Mouse (Mus musculus) heart, embryonic 14.5 days (tissue): ENCODE measurements around the gene Cnmd. TPM values are rescaled to one million over a fixed set of nuclear protein-coding genes. Genes with fewer than 3 reads are reported as not detected.

ENCODE experiments used
- ATAC-seq: fragments of 200-750 bp; cut with Nextera tagmentation; 2 replicates; pipeline ENCODE4 v1.8.0; 2017; ENCODE audit warnings: low read depth, moderate TSS enrichment; ENCODE audit not compliant: insufficient number of reproducible peaks, insufficient read depth, low FRiP score
- H3K27ac ChIP-seq, 2 experiments: fragments of 200-500 bp in 1 of 2; fragments of 300-500 bp in 1 of 2; sonication (generic) in 1 of 2; replicated peaks in 1 of 2; 2 replicates each; pipeline ENCODE4 v1.5.1; 2012 to 2014; ENCODE audit warnings: low read depth in 2 of 2, low read length in 2 of 2, control low read depth in 1 of 2, mild to moderate bottlenecking in 1 of 2, mixed read lengths in 1 of 2; ENCODE audit not compliant: control insufficient read depth in 1 of 2, insufficient read depth in 1 of 2
- H3K27me3 ChIP-seq: fragments of 300-500 bp; sonication (generic); 2 replicates; pipeline ENCODE4 v1.6.1; 2014; ENCODE audit warnings: mild to moderate bottlenecking, low read length, control low read depth; ENCODE audit not compliant: control insufficient read depth, insufficient read depth
- H3K36me3 ChIP-seq: fragments of 300-500 bp; sonication (generic); 2 replicates; pipeline ENCODE4 v1.6.1; 2014; ENCODE audit warnings: mild to moderate bottlenecking, control low read depth, low read length, mixed read lengths; ENCODE audit not compliant: control insufficient read depth, insufficient read depth
- H3K4me1 ChIP-seq, 2 experiments: fragments of 200-500 bp in 1 of 2; fragments of 300-500 bp in 1 of 2; sonication (generic) in 1 of 2; 2 replicates each; pipeline ENCODE4 v1.6.1; 2012 to 2014; ENCODE audit warnings: low read length in 2 of 2, control low read depth in 1 of 2, mixed read lengths in 1 of 2; ENCODE audit not compliant: control insufficient read depth in 2 of 2, insufficient read depth in 2 of 2
- H3K4me2 ChIP-seq: fragments of 300-500 bp; sonication (generic); 2 replicates; pipeline ENCODE4 v1.6.1; 2014; ENCODE audit warnings: mild to moderate bottlenecking, low read length
- H3K4me3 ChIP-seq, 2 experiments: fragments of 200-500 bp in 1 of 2; fragments of 300-500 bp in 1 of 2; sonication (generic) in 1 of 2; 2 replicates each; pipeline ENCODE4 v1.5.1; 2012 to 2014; ENCODE audit warnings: low read length in 2 of 2, mild to moderate bottlenecking in 2 of 2, control low read depth in 1 of 2, low read depth in 1 of 2, moderate library complexity in 1 of 2; ENCODE audit not compliant: control insufficient read depth in 1 of 2, insufficient read depth in 1 of 2
- H3K9ac ChIP-seq: fragments of 300-500 bp; sonication (generic); 2 replicates; pipeline ENCODE4 v1.6.1; 2014; ENCODE audit warnings: mild to moderate bottlenecking, low read length
- H3K9me3 ChIP-seq: fragments of 300-500 bp; sonication (generic); 2 replicates; pipeline ENCODE4 v1.6.1; 2016; ENCODE audit warnings: low read length, control low read depth; ENCODE audit not compliant: control insufficient read depth
- WGBS: fragments of 180-500 bp; shearing (Covaris S2); extraction: QIAGEN DNeasy Blood & Tissue Kit; methylation state at CpG from one replicate; pipeline ENCODE4 v1.1.7; 2014; 5-methylcytosine and 5-hydroxymethylcytosine counted together
- polyA plus RNA-seq: library from polyadenylated mRNA; unstranded; fragments of >200 nt; fragmentation: Nextera tagmentation; extraction: Ambion mirVana; gene quantifications from 2 replicates; pipeline ENCODE4 v1.2.1, GENCODE M21; 2014

The Cnmd gene
- polyA plus RNA-seq, 1 experiment from 2014 or later, result 3.8 TPM

- peak overlapping the region; percentile 71 for H3K4me2 ChIP-seq
- ATAC-seq, result peak; percentile 69; the same call in 1 of the 2 replicates
- H3K27ac ChIP-seq, result no peak overlapping the region
- WGBS, result 17% methylated on average over 33 of the region's 33 CpGs
- H3K4me3 ChIP-seq, result peak overlapping the region; percentile 25 to 46
- no peaks in the 10 kb centered on the region for H3K36me3 ChIP-seq
- H3K27me3 ChIP-seq, result peaks cover 19% of the 10 kb centered on the region; the same call in 1 of the 2 replicates
- no peaks in the 10 kb centered on the region for H3K9me3 ChIP-seq
- H3K9ac ChIP-seq, result peak overlapping the region; percentile 42; the same call in 1 of the 2 replicates
- H3K4me1 ChIP-seq, result peaks cover 7 to 9% of the 10 kb centered on the region in 2 experiments
Observed at GRCm38 (mm10) chr14:79661005-79661917, 709 bp downstream of the Cnmd start.

DNA sequence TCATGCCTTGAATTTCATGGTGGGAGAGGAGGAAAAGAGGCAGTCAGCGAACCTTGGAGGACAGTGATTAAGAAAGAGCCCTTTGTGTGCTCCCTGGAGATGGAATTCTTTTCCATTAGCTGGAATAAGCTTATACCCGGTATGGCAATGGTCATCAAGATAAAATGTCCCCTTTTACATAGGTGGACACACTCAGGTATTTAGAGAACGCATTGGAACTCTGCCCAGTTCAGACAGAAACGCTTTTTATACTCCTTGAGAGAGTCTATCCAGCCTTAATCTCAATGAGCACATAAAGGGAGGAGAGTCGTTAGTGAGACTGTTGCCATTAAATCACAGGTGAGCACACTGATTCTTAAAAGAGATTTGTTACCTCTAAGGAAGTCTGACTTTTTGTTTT, 1.5 kb downstream of the Cnmd start:
- peak overlapping the region; percentile 42; the same call in 1 of the 2 replicates for H3K9ac ChIP-seq
- peaks cover 7 to 9% of the 10 kb centered on the region in 2 experiments for H3K4me1 ChIP-seq
- H3K27me3 ChIP-seq, result peaks cover 19% of the 10 kb centered on the region; the same call in 1 of the 2 replicates
- no peaks in the 10 kb centered on the region for H3K36me3 ChIP-seq
- H3K27ac ChIP-seq, result no peak overlapping the region
- no peak overlapping the region for H3K4me3 ChIP-seq
- peak overlapping the region; percentile 71; the same call in 1 of the 2 replicates for H3K4me2 ChIP-seq
- no peaks in the 10 kb centered on the region for H3K9me3 ChIP-seq
- ATAC-seq, result no peak
- 40% methylated on average over 5 of the region's 5 CpGs for WGBS

GRCm38 (mm10) chr14:79658748-79659508, 3.0 kb downstream of the Cnmd start:
- no peak overlapping the region for H3K4me3 ChIP-seq
- no peaks in the 10 kb centered on the region for H3K36me3 ChIP-seq
- H3K4me2 ChIP-seq, result no peak overlapping the region
- H3K9ac ChIP-seq, result no peak overlapping the region
- H3K9me3 ChIP-seq, result no peaks in the 10 kb centered on the region
- H3K27me3 ChIP-seq, result peaks cover 19% of the 10 kb centered on the region; the same call in 1 of the 2 replicates
- ATAC-seq, result no peak
- 78% methylated on average over 6 of the region's 6 CpGs for WGBS
- 0 out of 4 replicates have a peak overlapping the region, but pooled peaks of 1 of the 2 experiments have one; percentile 19 for H3K27ac ChIP-seq
- peaks cover 7 to 9% of the 10 kb centered on the region in 2 experiments for H3K4me1 ChIP-seq

GRCm38 (mm10) chr14:79658286-79658685, 3.7 kb downstream of the Cnmd start:
- Histone ChIP-seq H3K9me3 (no peaks in the 10 kb centered on the region), H3K36me3 (no peaks in the 10 kb centered on the region), H3K27me3 (peaks cover 19% of the 10 kb centered on the region; the same call in 1 of the 2 replicates), H3K4me2 (no peak overlapping the region), H3K4me1 (peaks cover 7 to 9% of the 10 kb centered on the region in 2 experiments), H3K4me3 (no peak overlapping the region), H3K9ac (no peak overlapping the region), H3K27ac (peak overlapping the region; percentile 19 to 49; a peak in 3 of 4 replicates)
- ATAC-seq, result peak; percentile 3; the same call in 1 of the 2 replicates
- 67% methylated on average over 5 of the region's 5 CpGs for WGBS

- H3K4me1 ChIP-seq, result no peaks in the 10 kb centered on the region
- 60% methylated on average over 4 of the region's 4 CpGs for WGBS
- no peaks in the 10 kb centered on the region for H3K9me3 ChIP-seq
- H3K27me3 ChIP-seq, result no peaks in the 10 kb centered on the region
- H3K27ac ChIP-seq, result no peak overlapping the region
- H3K9ac ChIP-seq, result no peak overlapping the region
- H3K4me2 ChIP-seq, result no peak overlapping the region
- ATAC-seq, result no peak
- H3K36me3 ChIP-seq, result no peaks in the 10 kb centered on the region
- H3K4me3 ChIP-seq, result no peak overlapping the region
Observed at GRCm38 (mm10) chr14:79652654-79653053, 9.3 kb downstream of the Cnmd start.

- WGBS, result 59% methylated on average over 3 of the region's 3 CpGs
- Histone ChIP-seq H3K9me3 (no peaks in the 10 kb centered on the region), H3K9ac (no peak overlapping the region), H3K4me3 (no peak overlapping the region), H3K27ac (no peak overlapping the region), H3K4me1 (peaks cover 7 to 8% of the 10 kb centered on the region in 2 experiments; a peak in 3 of 4 replicates), H3K4me2 (no peak overlapping the region), H3K27me3 (no peaks in the 10 kb centered on the region), H3K36me3 (no peaks in the 10 kb centered on the region)
- no peak for ATAC-seq
Observed at GRCm38 (mm10) chr14:79649680-79650079, 12.3 kb downstream of the Cnmd start.

GRCm38 (mm10) chr14:79645378-79645777, 16.6 kb downstream of the Cnmd start:
- Histone ChIP-seq H3K9ac (peak overlapping the region; percentile 47), H3K4me3 (peak overlapping the region; percentile 18 to 24), H3K4me2 (peak overlapping the region; percentile 58)

More at GRCm38 (mm10) chr14:79645378-79645777, 16.6 kb downstream of the Cnmd start:
- ATAC-seq, result no peak
- Histone ChIP-seq H3K27ac (no peak overlapping the region), H3K4me1 (peaks cover 8% of the 10 kb centered on the region in 2 experiments; a peak in 3 of 4 replicates), H3K36me3 (no peaks in the 10 kb centered on the region), H3K9me3 (no peaks in the 10 kb centered on the region), H3K27me3 (no peaks in the 10 kb centered on the region)
- 17% methylated on average over 11 of the region's 11 CpGs for WGBS
